Mouse (Mus musculus) heart, postnatal 14 days (tissue): Measurements from ENCODE around the gene Grik1. TPM values are rescaled to one million over a fixed set of nuclear protein-coding genes. Genes with fewer than 3 reads are reported as not detected.

Source experiments
- DNase-seq, 2 experiments: peaks; one replicate each; pipeline ENCODE4 v3.0.0; 2021 to 2022
- intact Hi-C: fragments of 180-260 bp; cut with DNase I; formaldehyde crosslinking; loops from one replicate; pipeline ENCODE4 v1.15.1; 2025
- long read RNA-seq, 2 experiments: library from polyadenylated mRNA; stranded (forward); transcript quantifications; one replicate each; pipeline ENCODE4 v2.0.0; 2021
- total RNA-seq, 2 experiments: library from RNA; stranded (reverse); gene quantifications; 2 replicates each; pipeline ENCODE4 v1.2.3; 2021

Grik1 gene
- under 1 TPM in 1 of 2 experiments, not detected in 1; 0.10 TPM for total RNA-seq
- long read RNA-seq, experiment 1, result 0 reads
- long read RNA-seq, experiment 2, result 0 reads

GRCm38 (mm10) chr16:88290132-88290772 is at the start of gene Grik1:
Gene Grik1, minus strand, starts transcription at chr16:88290265.
- intact Hi-C loops, result no loop called here

GRCm38 (mm10) chr16:88294209-88294608 is 4.1 kb upstream of the Grik1 start:
- intact Hi-C loops, result no loop called here
- DNase-seq, result no peak

More at GRCm38 (mm10) chr16:88290132-88290772, at the start of gene Grik1:
- no peak for DNase-seq

- intact Hi-C loops, result no loop called here
- no peak for DNase-seq
Observed at GRCm38 (mm10) chr16:88289421-88290081, 514 bp downstream of the Grik1 start.

GRCm38 (mm10) chr16:88258407-88258806 is 31.7 kb downstream of the Grik1 start:
- intact Hi-C loops, result no loop called here
- no peak for DNase-seq

- intact Hi-C loops, result no loop called here
- DNase-seq, result no peak
Observed at GRCm38 (mm10) chr16:88257072-88257471, 33.0 kb downstream of the Grik1 start.

GRCm38 (mm10) chr16:88256101-88256500 is 34.0 kb downstream of the Grik1 start:
- intact Hi-C loops, result no loop called here
- DNase-seq, result no peak

GRCm38 (mm10) chr16:88252676-88253075 is 37.4 kb downstream of the Grik1 start:
- DNase-seq, result no peak
- intact Hi-C loops, result no loop called here

- intact Hi-C loops, result no loop called here
- no peak for DNase-seq
Observed at GRCm38 (mm10) chr16:88251049-88251448, 39.0 kb downstream of the Grik1 start.

- intact Hi-C loops, result no loop called here
- DNase-seq, result no peak
Observed at GRCm38 (mm10) chr16:88249825-88250224, 40.2 kb downstream of the Grik1 start.

- intact Hi-C loops, result no loop called here
Observed at GRCm38 (mm10) chr16:88247586-88247985, 42.5 kb downstream of the Grik1 start.

GRCm38 (mm10) chr16:88244658-88245057 is 45.4 kb downstream of the Grik1 start:
- intact Hi-C loops, result no loop called here
- no peak for DNase-seq

More at GRCm38 (mm10) chr16:88247586-88247985, 42.5 kb downstream of the Grik1 start:
- DNase-seq, result no peak

- intact Hi-C loops, result no loop called here
- no peak for DNase-seq
Observed at GRCm38 (mm10) chr16:88225616-88226015, 64.4 kb downstream of the Grik1 start.

- intact Hi-C loops, result no loop called here
- no peak for DNase-seq
Observed at GRCm38 (mm10) chr16:88221932-88222331, 68.1 kb downstream of the Grik1 start.

GRCm38 (mm10) chr16:88212531-88212930 is 77.5 kb downstream of the Grik1 start:
- no peak for DNase-seq
- intact Hi-C loops, result no loop called here

- intact Hi-C loops, result no loop called here
- DNase-seq, result no peak
Observed at GRCm38 (mm10) chr16:88211852-88212251, 78.2 kb downstream of the Grik1 start.

- intact Hi-C loops, result loop anchor here (1.0 to 5.0 kb wide), 2 partner anchors 363 to 697 kb away; no protein-coding TSS in a partner anchor
- DNase-seq, result peak; percentile 49 to 70
Observed at GRCm38 (mm10) chr16:88204400-88204799, 85.7 kb downstream of the Grik1 start.

- no peak for DNase-seq
- intact Hi-C loops, result loop anchor here (1.0 to 5.0 kb wide), 2 partner anchors 363 to 697 kb away; no protein-coding TSS in a partner anchor
Observed at GRCm38 (mm10) chr16:88203985-88204384, 86.1 kb downstream of the Grik1 start.

GRCm38 (mm10) chr16:88187433-88188037 is 102.5 kb downstream of the Grik1 start:
- no peak for DNase-seq
- intact Hi-C loops, result no loop called here

- intact Hi-C loops, result no loop called here
Observed at GRCm38 (mm10) chr16:88178813-88179212, 111.3 kb downstream of the Grik1 start.

GRCm38 (mm10) chr16:88177364-88177763 is 112.7 kb downstream of the Grik1 start:
- no peak for DNase-seq
- intact Hi-C loops, result no loop called here

More at GRCm38 (mm10) chr16:88178813-88179212, 111.3 kb downstream of the Grik1 start:
- no peak for DNase-seq

GRCm38 (mm10) chr16:88174083-88174721 is 115.9 kb downstream of the Grik1 start:
- no peak for DNase-seq
- intact Hi-C loops, result no loop called here
